Mouse (Mus musculus): ENCODE data around the gene Pik3r2. TPM values are rescaled to one million over a fixed set of nuclear protein-coding genes. Genes with fewer than 3 reads are reported as not detected.

Gene Pik3r2
- total and polyA plus RNA-seq, 2 experiments from 2014 or later: 102 to 159 TPM

DNA sequence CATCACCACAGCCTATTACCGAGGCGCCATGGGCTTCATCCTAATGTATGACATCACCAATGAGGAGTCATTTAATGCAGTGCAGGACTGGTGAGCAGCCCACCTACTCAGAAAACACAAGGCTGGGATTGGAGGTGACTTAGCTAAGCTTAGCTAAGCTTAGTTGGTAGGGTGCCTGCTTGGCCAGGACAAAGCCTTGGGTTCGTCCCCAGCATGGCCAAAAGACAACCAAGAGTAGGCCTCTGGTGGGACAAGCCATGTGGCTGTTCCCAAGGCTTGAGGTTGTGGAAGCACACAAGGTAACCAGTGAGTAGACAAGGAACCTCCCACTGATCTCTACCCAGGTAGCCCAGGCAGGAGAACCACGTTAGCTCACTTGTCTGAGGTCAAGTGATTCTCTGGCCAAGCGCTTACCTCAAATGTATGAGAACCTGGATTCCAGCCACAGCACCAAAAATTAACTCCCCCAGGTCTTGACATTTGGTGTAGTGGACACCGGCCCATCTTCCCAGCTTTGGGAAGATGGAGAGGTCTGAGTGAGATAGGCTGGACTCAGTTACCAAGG lies 20.0 kb downstream of the Pik3r2 start:
- Histone ChIP-seq H3K4me3 (ENCODE audit: low read depth, low read length) (no peak overlapping the region), H3K4me1 (ENCODE audit: insufficient read depth, low read length) (peaks cover 10% of the 10 kb centered on the region; the same call in 1 of the 2 replicates), H3K36me3 (ENCODE audit: insufficient read depth, low read length) (peaks cover 25% of the 10 kb centered on the region), H3K4me2 (ENCODE audit: low read depth, low read length, poor library complexity, severe bottlenecking) (no peak overlapping the region), H3K27me3 (ENCODE audit: insufficient read depth, low read length) (no peaks in the 10 kb centered on the region), H3K9ac (replicated peaks; ENCODE audit: low read length, poor library complexity, severe bottlenecking) (no peak overlapping the region), H3K9me3 (ENCODE audit: low read length) (no peaks in the 10 kb centered on the region), H3K27ac (ENCODE audit: low read depth, low read length) (no peak overlapping the region)
- ATAC-seq (ENCODE audit: low FRiP score): no peak
- TF ChIP-seq CTCF (IDR thresholded peaks at IDR 0.05): no peak
- 93% methylated on average over 6 of the region's 6 CpGs for WGBS
- no peak for DNase-seq (ENCODE audit: low spot score)

DNA sequence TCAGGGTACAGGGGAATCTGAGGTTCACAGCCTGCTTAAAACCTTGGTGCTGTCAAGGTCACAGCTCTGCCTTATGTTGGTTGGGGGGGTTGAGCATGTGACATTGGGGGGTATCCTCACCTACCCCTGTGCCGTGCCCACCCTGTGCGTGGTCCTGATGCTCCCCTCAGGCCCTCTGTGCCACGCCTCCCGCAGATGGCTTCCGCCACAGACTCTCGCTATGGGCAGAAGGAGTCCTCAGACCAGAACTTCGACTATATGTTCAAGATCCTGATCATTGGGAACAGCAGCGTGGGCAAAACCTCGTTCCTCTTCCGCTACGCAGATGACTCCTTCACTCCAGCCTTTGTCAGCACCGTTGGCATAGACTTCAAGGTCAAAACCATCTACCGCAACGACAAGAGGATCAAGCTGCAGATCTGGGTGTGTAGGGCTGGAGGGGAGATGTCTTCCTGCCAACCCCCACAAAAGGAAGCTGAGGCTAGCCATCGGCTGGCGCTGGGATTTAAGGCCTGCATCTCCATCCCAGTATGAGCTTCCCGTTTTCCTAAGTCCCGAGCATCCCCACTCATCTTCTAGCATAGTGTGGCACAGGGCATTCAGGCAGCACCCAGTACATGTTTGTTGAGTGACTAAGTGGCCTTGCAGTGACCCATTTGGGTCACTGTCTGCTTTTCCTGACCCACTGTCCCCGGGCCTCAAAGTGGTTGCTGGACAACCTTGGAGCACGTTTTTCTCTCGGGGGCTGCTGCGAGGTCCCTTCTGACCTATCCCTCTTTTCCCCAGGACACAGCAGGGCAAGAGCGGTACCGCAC lies 20.6 kb downstream of the Pik3r2 start:
- Histone ChIP-seq H3K4me3 (ENCODE audit: low read depth, low read length) (peak overlapping the region; percentile 74), H3K4me1 (ENCODE audit: insufficient read depth, low read length) (peaks cover 10% of the 10 kb centered on the region; the same call in 1 of the 2 replicates), H3K9ac (replicated peaks; ENCODE audit: low read length, poor library complexity, severe bottlenecking) (peak overlapping the region; percentile 99), H3K4me2 (ENCODE audit: low read depth, low read length, poor library complexity, severe bottlenecking) (peak overlapping the region; percentile 68), H3K36me3 (ENCODE audit: insufficient read depth, low read length) (peaks cover 25% of the 10 kb centered on the region), H3K27ac (ENCODE audit: low read depth, low read length) (no peak overlapping the region), H3K27me3 (ENCODE audit: insufficient read depth, low read length) (no peaks in the 10 kb centered on the region), H3K9me3 (ENCODE audit: low read length) (no peaks in the 10 kb centered on the region)
- ATAC-seq (ENCODE audit: low FRiP score) (no peak), DNase-seq (ENCODE audit: low spot score) (no peak)
- TF ChIP-seq CTCF (IDR thresholded peaks at IDR 0.05): no peak
- 83% methylated on average over 24 of the region's 24 CpGs for WGBS

DNA sequence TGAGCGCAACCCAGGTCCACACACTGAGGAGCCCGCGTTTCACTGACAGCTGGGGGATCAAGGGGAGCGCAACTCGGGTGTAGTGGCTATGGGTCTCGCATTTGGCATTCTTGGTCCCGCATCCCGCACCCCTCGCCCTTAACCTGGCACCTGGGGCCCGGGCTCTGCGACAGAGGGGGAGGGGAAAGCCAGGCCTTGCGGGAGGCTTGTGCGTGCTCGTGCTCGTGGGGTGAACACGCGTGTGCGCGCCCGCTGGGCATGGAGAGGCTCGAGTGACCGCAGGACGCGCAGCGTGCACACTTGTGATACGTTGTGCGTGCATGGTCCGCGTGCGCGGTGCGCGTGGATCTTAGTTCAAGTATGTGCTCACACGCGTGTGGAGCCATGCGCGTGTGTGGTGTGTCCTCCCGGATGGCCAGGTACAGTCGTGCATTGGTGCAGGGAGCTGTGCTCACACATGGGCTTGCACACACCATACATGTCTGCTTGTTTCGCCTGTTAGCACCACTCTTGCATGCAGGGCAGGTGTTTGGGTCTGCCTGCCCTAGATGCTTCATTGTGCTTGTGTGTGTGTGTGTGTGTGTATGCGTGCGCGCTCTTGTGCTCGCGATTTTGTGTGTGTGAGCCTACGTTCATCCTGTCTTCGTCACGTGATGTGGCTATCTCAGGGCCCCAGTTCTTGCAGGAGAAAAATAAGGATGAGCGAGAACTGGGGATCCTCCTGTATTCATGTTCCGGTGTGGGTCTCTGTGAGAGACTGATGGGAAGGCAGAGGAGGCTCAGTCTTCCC lies 21.4 kb downstream of the Pik3r2 start:
- peak overlapping the region; percentile 95 for H3K27ac ChIP-seq (ENCODE audit: low read depth, low read length)
- H3K4me1 ChIP-seq (ENCODE audit: insufficient read depth, low read length): peaks cover 7% of the 10 kb centered on the region; the same call in 1 of the 2 replicates
- peak; percentile 72 for ATAC-seq (ENCODE audit: low FRiP score)
- TF ChIP-seq CTCF (IDR thresholded peaks at IDR 0.05): no peak
- H3K4me3 ChIP-seq (ENCODE audit: low read depth, low read length): peak overlapping the region; percentile 74
- no peaks in the 10 kb centered on the region for H3K27me3 ChIP-seq (ENCODE audit: insufficient read depth, low read length)
- peak overlapping the region; percentile 68 for H3K4me2 ChIP-seq (ENCODE audit: low read depth, low read length, poor library complexity, severe bottlenecking)
- 11% methylated on average over 50 of the region's 50 CpGs for WGBS
- H3K9me3 ChIP-seq (ENCODE audit: low read length): no peaks in the 10 kb centered on the region
- DNase-seq (ENCODE audit: low spot score): peak; percentile 86
- peak overlapping the region; percentile 99 for H3K9ac ChIP-seq (replicated peaks; ENCODE audit: low read length, poor library complexity, severe bottlenecking)
- peaks cover 25% of the 10 kb centered on the region for H3K36me3 ChIP-seq (ENCODE audit: insufficient read depth, low read length)

DNA sequence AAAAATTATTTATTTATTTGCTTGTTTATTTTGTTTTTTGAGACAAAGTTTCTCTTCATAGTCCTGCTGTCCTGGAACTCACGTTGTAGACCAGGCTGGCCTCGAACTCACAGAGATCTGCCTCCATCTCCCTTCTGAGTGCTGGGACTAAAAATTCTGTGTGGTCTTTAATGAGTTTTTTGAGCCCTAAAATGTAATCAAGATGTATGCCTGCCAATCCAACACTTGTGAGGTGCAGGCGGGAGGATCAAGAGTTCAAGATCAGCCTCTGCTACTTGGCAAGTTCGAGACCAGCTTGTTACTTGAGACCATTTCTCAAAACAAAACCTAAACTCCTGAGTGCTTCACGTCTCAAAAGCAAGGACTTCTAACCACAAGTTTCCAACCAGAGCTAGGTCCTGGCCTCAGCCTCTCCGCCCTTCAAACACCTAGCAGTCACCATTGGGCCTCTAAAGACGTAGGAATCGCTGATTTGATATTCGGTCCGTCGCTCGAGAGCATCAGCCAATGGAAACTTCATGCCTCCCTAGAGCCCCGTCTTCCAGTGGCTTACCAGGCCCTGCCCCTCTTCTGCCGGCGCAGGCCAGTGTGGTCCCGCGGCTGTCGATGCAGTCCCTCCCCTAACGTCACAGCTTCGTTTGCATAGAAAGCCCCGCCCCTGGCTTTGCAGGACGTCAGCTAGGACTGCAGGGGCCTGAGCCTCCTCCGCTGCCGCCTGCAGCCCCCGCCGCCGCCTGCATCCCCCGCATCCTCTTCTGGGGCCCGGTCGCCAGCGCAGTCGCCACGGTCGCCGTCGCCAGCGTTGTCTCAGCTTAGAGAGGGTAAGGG lies 22.3 kb downstream of the Pik3r2 start, which contains the start of gene Rab3a:
Rab3a (plus strand) TSS at position 637 of the 828 bp plus-strand sequence.
- Histone ChIP-seq H3K9ac (replicated peaks; ENCODE audit: low read length, poor library complexity, severe bottlenecking) (peak within 1 kb of the TSS; percentile 99), H3K9me3 (ENCODE audit: low read length) (no peaks in the 10 kb centered on the region), H3K4me2 (ENCODE audit: low read depth, low read length, poor library complexity, severe bottlenecking) (peak within 1 kb of the TSS; percentile 68), H3K4me1 (ENCODE audit: insufficient read depth, low read length) (0 out of 2 replicates have a peak, but pooled peaks cover 2% of the 10 kb centered on the region), H3K4me3 (ENCODE audit: low read depth, low read length) (peak within 1 kb of the TSS; percentile 74), H3K36me3 (ENCODE audit: insufficient read depth, low read length) (peaks cover 25% of the 10 kb centered on the region), H3K27ac (ENCODE audit: low read depth, low read length) (peak within 1 kb of the TSS; percentile 95), H3K27me3 (ENCODE audit: insufficient read depth, low read length) (0 out of 2 replicates have a peak, but pooled peaks cover 4% of the 10 kb centered on the region)
- DNase-seq (ENCODE audit: low spot score) (peak; percentile 99), ATAC-seq (ENCODE audit: low FRiP score) (peak; percentile 96)
- WGBS: 8% methylated on average over 37 of the region's 37 CpGs
- TF ChIP-seq CTCF (IDR thresholded peaks at IDR 0.05): no peak

DNA sequence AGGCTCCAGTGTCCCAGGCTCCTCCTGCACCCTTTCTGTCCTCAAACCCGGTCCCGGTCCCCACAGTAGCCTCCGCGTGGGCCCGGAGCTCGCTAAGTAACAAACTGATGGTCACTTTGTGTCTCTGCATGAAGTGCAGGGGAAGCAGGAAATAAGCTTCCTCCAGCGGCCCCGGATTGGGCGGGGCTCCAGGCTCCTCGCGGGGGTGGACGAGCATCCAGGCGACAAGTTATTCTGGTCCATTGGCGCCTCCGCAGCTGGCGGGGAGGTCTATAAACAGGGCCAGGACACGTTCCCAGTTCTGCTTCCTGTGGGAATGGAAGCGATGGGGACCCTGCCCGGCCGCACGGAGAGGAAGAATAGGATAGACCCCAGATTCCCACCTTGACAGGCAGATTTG lies 23.4 kb downstream of the Pik3r2 start:
- H3K9me3 ChIP-seq (ENCODE audit: low read length): no peaks in the 10 kb centered on the region
- H3K27ac ChIP-seq (ENCODE audit: low read depth, low read length): 0 out of 2 replicates have a peak overlapping the region, but pooled peaks have one; percentile 28
- no peak for ATAC-seq (ENCODE audit: low FRiP score)
- H3K36me3 ChIP-seq (ENCODE audit: insufficient read depth, low read length): peaks cover 23% of the 10 kb centered on the region
- no peak for TF ChIP-seq CTCF (IDR thresholded peaks at IDR 0.05)
- no peak overlapping the region for H3K4me2 ChIP-seq (ENCODE audit: low read depth, low read length, poor library complexity, severe bottlenecking)
- DNase-seq (ENCODE audit: low spot score): no peak
- H3K9ac ChIP-seq (replicated peaks; ENCODE audit: low read length, poor library complexity, severe bottlenecking): no peak overlapping the region
- WGBS: 39% methylated on average over 21 of the region's 21 CpGs
- H3K4me3 ChIP-seq (ENCODE audit: low read depth, low read length): no peak overlapping the region
- 0 out of 2 replicates have a peak, but pooled peaks cover 2% of the 10 kb centered on the region for H3K4me1 ChIP-seq (ENCODE audit: insufficient read depth, low read length)
- H3K27me3 ChIP-seq (ENCODE audit: insufficient read depth, low read length): 0 out of 2 replicates have a peak, but pooled peaks cover 4% of the 10 kb centered on the region

All from midbrain, postnatal 0 days (tissue).